Mouse (Mus musculus): ENCODE results near the gene Kcnh2.

The Kcnh2 gene

GRCm38 (mm10) chr5:24379501-24379900, 28.1 kb upstream of the Kcnh2 start:
- no peak for DNase-seq (ENCODE audit: low spot score in 2 of 2)

GRCm38 (mm10) chr5:24378700-24379099, 27.3 kb upstream of the Kcnh2 start:
- DNase-seq (ENCODE audit: low spot score in 2 of 2) = no peak

- no peak for DNase-seq (ENCODE audit: low spot score in 2 of 2)
Observed at GRCm38 (mm10) chr5:24374666-24375328, 23.4 kb upstream of the Kcnh2 start.

- DNase-seq (ENCODE audit: low spot score in 2 of 2) = no peak
Observed at GRCm38 (mm10) chr5:24374216-24374615, 22.8 kb upstream of the Kcnh2 start.

- DNase-seq (ENCODE audit: low spot score in 2 of 2) = no peak
Observed at GRCm38 (mm10) chr5:24373807-24374206, 22.4 kb upstream of the Kcnh2 start.

- DNase-seq (ENCODE audit: low spot score in 2 of 2) = no peak
Observed at GRCm38 (mm10) chr5:24369767-24370166, 18.4 kb upstream of the Kcnh2 start.

- DNase-seq (ENCODE audit: low spot score in 2 of 2) = no peak
Observed at GRCm38 (mm10) chr5:24366426-24366825, 15.0 kb upstream of the Kcnh2 start.

- no peak for DNase-seq (ENCODE audit: low spot score in 2 of 2)
Observed at GRCm38 (mm10) chr5:24365528-24365927, 14.1 kb upstream of the Kcnh2 start.

GRCm38 (mm10) chr5:24364963-24365362, 13.6 kb upstream of the Kcnh2 start:
- DNase-seq (ENCODE audit: low spot score in 2 of 2) = no peak

GRCm38 (mm10) chr5:24364508-24364907, 13.1 kb upstream of the Kcnh2 start, which contains the start of gene Nos3:
Gene Nos3 (plus strand): TSS chr5:24364810.
- DNase-seq (ENCODE audit: low spot score in 2 of 2) = no peak

- no peak for DNase-seq (ENCODE audit: low spot score in 2 of 2)
Observed at GRCm38 (mm10) chr5:24364061-24364460, 12.7 kb upstream of the Kcnh2 start.

- no peak for DNase-seq (ENCODE audit: low spot score in 2 of 2)
Observed at GRCm38 (mm10) chr5:24363467-24363866, 12.1 kb upstream of the Kcnh2 start.

GRCm38 (mm10) chr5:24360792-24361454, 9.5 kb upstream of the Kcnh2 start:
- DNase-seq (ENCODE audit: low spot score in 2 of 2) = peak; percentile 65 to 73

- peak; percentile 13 to 50 for DNase-seq (ENCODE audit: low spot score in 2 of 2)
Observed at GRCm38 (mm10) chr5:24357461-24357860, 6.1 kb upstream of the Kcnh2 start.

GRCm38 (mm10) chr5:24356764-24357163, 5.4 kb upstream of the Kcnh2 start:
- no peak for DNase-seq (ENCODE audit: low spot score in 2 of 2)

GRCm38 (mm10) chr5:24353327-24353726, 1.9 kb upstream of the Kcnh2 start:
- no peak for DNase-seq (ENCODE audit: low spot score in 2 of 2)

- no peak for DNase-seq (ENCODE audit: low spot score in 2 of 2)
Observed at GRCm38 (mm10) chr5:24352251-24352859, 951 bp upstream of the Kcnh2 start.

GRCm38 (mm10) chr5:24351701-24352171, 332 bp upstream of the Kcnh2 start:
- DNase-seq (ENCODE audit: low spot score in 2 of 2) = no peak

GRCm38 (mm10) chr5:24350531-24351250, 713 bp downstream of the Kcnh2 start:
- no peak for DNase-seq (ENCODE audit: low spot score in 2 of 2)

GRCm38 (mm10) chr5:24350073-24350472, 1.3 kb downstream of the Kcnh2 start:
- DNase-seq (ENCODE audit: low spot score in 2 of 2) = no peak

- DNase-seq (ENCODE audit: low spot score in 2 of 2) = no peak
Observed at GRCm38 (mm10) chr5:24348546-24348945, 2.9 kb downstream of the Kcnh2 start.

GRCm38 (mm10) chr5:24348128-24348527, 3.3 kb downstream of the Kcnh2 start:
- peak; percentile 71 to 74 for DNase-seq (ENCODE audit: low spot score in 2 of 2)

Data from natural killer cell, adult 2 months (primary cell).